Comparison of ENCODE assay signal across 8 mouse cellular contexts in the genomic region with DNA sequence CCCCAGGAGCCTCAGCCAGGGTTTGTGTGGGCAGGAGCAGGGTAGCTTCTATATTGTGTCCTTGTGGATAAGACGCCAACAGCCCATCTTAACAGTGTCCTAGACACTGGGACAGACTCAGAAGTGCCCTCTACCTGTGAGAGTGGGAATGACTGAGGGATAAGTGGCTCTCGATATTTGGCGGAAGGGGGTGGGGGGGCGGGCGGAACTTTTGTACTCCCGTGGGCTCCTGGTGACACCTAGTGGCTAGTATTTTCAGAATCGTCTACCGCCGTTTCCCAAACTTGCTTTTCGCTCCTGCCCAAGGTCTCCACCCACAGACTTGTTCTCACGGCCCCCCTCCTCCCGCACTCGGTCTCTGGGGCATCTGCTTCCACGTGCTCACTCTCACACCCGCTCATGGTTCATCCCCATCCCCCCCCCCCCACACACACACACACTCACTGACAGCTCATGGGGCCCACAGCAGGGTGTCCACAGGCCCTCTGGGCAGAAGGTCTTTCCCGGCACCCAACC. TPM values are rescaled to one million over a fixed set of nuclear protein-coding genes. Genes with fewer than 3 reads are reported as not detected.
DNase-seq lines count a peak whose midpoint lies in the region; ATAC-seq and TF ChIP-seq lines count a peak whose summit lies in the region.

No protein-coding gene starts in this region.

- H3K27me3 ChIP-seq in C2C12 (ENCODE audit: control insufficient read depth, insufficient read depth, insufficient read length), result peaks cover 7% of the 10 kb centered on the region
- H3K27me3 ChIP-seq in embryonic facial prominence, embryonic 12.5 days, result peaks cover 23% of the 10 kb centered on the region
- H3K27me3 ChIP-seq in limb, embryonic 13.5 days, result peaks cover 43% of the 10 kb centered on the region
- peaks cover 9% of the 10 kb centered on the region for H3K27me3 ChIP-seq in midbrain, embryonic 15.5 days (replicated peaks)
- H3K27me3 ChIP-seq in stomach, embryonic 15.5 days (replicated peaks), result peaks cover 12% of the 10 kb centered on the region

- peak; percentile 44 for ATAC-seq in embryonic facial prominence, embryonic 12.5 days (ENCODE audit: insufficient number of reproducible peaks, insufficient read depth, low FRiP score, low TSS enrichment)
- ATAC-seq in limb, embryonic 13.5 days (ENCODE audit: low FRiP score, low read depth), result peak; percentile 69
- ATAC-seq in midbrain, embryonic 15.5 days (replicated peaks), result peak; percentile 76
- peak; percentile 58; the same call in 1 of the 2 replicates for ATAC-seq in stomach, embryonic 15.5 days (ENCODE audit: insufficient read depth, low FRiP score, low read depth)

- H3K4me2 ChIP-seq in embryonic facial prominence, embryonic 12.5 days (replicated peaks), result peak overlapping the region; percentile 44
- peak overlapping the region; percentile 52 for H3K4me2 ChIP-seq in limb, embryonic 13.5 days (replicated peaks)
- peak overlapping the region; percentile 29 for H3K4me2 ChIP-seq in midbrain, embryonic 15.5 days
- peak overlapping the region; percentile 37 for H3K4me2 ChIP-seq in stomach, embryonic 15.5 days

- peak; percentile 88 for DNase-seq in adrenal gland, postnatal 14 days
- peak; percentile 59 to 70 for DNase-seq in heart, adult 9 months (ENCODE audit: low spot score in 2 of 2)
- peak; percentile 79 to 85 for DNase-seq in kidney, adult 8-10 months

- no peaks in the 10 kb centered on the region for H3K36me3 ChIP-seq in C2C12 (ENCODE audit: control insufficient read depth, insufficient read depth)
- no peaks in the 10 kb centered on the region for H3K36me3 ChIP-seq in embryonic facial prominence, embryonic 12.5 days
- no peaks in the 10 kb centered on the region for H3K36me3 ChIP-seq in limb, embryonic 13.5 days
- no peaks in the 10 kb centered on the region for H3K36me3 ChIP-seq in midbrain, embryonic 15.5 days (replicated peaks)
- H3K36me3 ChIP-seq in stomach, embryonic 15.5 days, result no peaks in the 10 kb centered on the region

- under 1% methylated on average over 16 of the region's 16 CpGs for WGBS in embryonic facial prominence, embryonic 12.5 days
- 5% methylated on average over 16 of the region's 16 CpGs for WGBS in limb, embryonic 13.5 days
- 2% methylated on average over 16 of the region's 16 CpGs for WGBS in midbrain, embryonic 15.5 days
- WGBS in stomach, embryonic 15.5 days, result under 1% methylated on average over 16 of the region's 16 CpGs

- TF ChIP-seq CTCF in C2C12 (IDR thresholded peaks at IDR 0.05; ENCODE audit: control insufficient read depth, insufficient read depth, insufficient read length), result peak; percentile 59

- no peaks in the 10 kb centered on the region for H3K9me3 ChIP-seq in embryonic facial prominence, embryonic 12.5 days
- H3K9me3 ChIP-seq in limb, embryonic 13.5 days, result no peaks in the 10 kb centered on the region
- no peaks in the 10 kb centered on the region for H3K9me3 ChIP-seq in midbrain, embryonic 15.5 days
- no peaks in the 10 kb centered on the region for H3K9me3 ChIP-seq in stomach, embryonic 15.5 days

- H3K9ac ChIP-seq in embryonic facial prominence, embryonic 12.5 days, result peak overlapping the region; percentile 16; the same call in 1 of the 2 replicates
- 0 out of 2 replicates have a peak overlapping the region, but pooled peaks have one; percentile 14 for H3K9ac ChIP-seq in limb, embryonic 13.5 days
- no peak overlapping the region for H3K9ac ChIP-seq in midbrain, embryonic 15.5 days
- no peak overlapping the region for H3K9ac ChIP-seq in stomach, embryonic 15.5 days

- no peak overlapping the region for H3ac ChIP-seq in C2C12 (ENCODE audit: control insufficient read depth, insufficient read length, low read depth)

- no peaks in the 10 kb centered on the region for H3K79me2 ChIP-seq in C2C12 (ENCODE audit: control insufficient read depth, insufficient read depth)

- H3K27ac ChIP-seq in embryonic facial prominence, embryonic 12.5 days, result no peak overlapping the region
- H3K27ac ChIP-seq in limb, embryonic 13.5 days, result no peak overlapping the region
- H3K27ac ChIP-seq in midbrain, embryonic 15.5 days, result no peak overlapping the region
- H3K27ac ChIP-seq in stomach, embryonic 15.5 days, result no peak overlapping the region

- H3K79me3 ChIP-seq in C2C12 (ENCODE audit: low read depth), result no peaks in the 10 kb centered on the region

- H3K4me1 ChIP-seq in embryonic facial prominence, embryonic 12.5 days, result 0 out of 2 replicates have a peak, but pooled peaks cover 4% of the 10 kb centered on the region
- H3K4me1 ChIP-seq in limb, embryonic 13.5 days, result 0 out of 2 replicates have a peak, but pooled peaks cover 2% of the 10 kb centered on the region
- peaks cover 6% of the 10 kb centered on the region; the same call in 1 of the 2 replicates for H3K4me1 ChIP-seq in midbrain, embryonic 15.5 days
- H3K4me1 ChIP-seq in stomach, embryonic 15.5 days, result peaks cover 8% of the 10 kb centered on the region; the same call in 1 of the 2 replicates

- H3K4me3 ChIP-seq in C2C12 (ENCODE audit: insufficient read depth, poor library complexity, severe bottlenecking), result no peak overlapping the region
- no peak overlapping the region for H3K4me3 ChIP-seq in embryonic facial prominence, embryonic 12.5 days
- H3K4me3 ChIP-seq in limb, embryonic 13.5 days, result peak overlapping the region; percentile 13; the same call in 1 of the 2 replicates
- no peak overlapping the region for H3K4me3 ChIP-seq in midbrain, embryonic 15.5 days
- no peak overlapping the region for H3K4me3 ChIP-seq in stomach, embryonic 15.5 days (replicated peaks)

TF ChIP-seq in C2C12, 6 proteins besides CTCF, POLR2A, EP300 and RAD21:
- TF ChIP-seq MYOG (IDR thresholded peaks at IDR 0.05; ENCODE audit: control insufficient read depth, extremely low read depth, insufficient read length) (no peak), MAX (IDR thresholded peaks at IDR 0.05) (no peak), CEBPB (IDR thresholded peaks at IDR 0.05; ENCODE audit: low read depth) (no peak), USF1 (IDR thresholded peaks at IDR 0.05; ENCODE audit: low read depth) (no peak)

RNA-seq across cellular contexts. Expression of gene Slc7a10, which starts 14.3 kb away (rescaled TPM):
- not detected for polyA plus RNA-seq in C2C12 (2012; fragmentation: generic; extraction: Trizol)
- 1.5 and 3.6 TPM in 2 replicates for total RNA-seq in adrenal gland, postnatal 14 days (2021)
- polyA plus RNA-seq in embryonic facial prominence, embryonic 12.5 days (2016; fragmentation: Nextera tagmentation; extraction: Ambion mirVana), result 1.7 and 3.0 TPM in 2 replicates
- 1.4 and 2.0 TPM in 2 replicates for polyA plus RNA-seq in limb, embryonic 13.5 days (2015; fragmentation: Nextera tagmentation; extraction: Ambion mirVana)
- polyA plus RNA-seq in midbrain, embryonic 15.5 days (2015; fragmentation: Nextera tagmentation; extraction: Ambion mirVana), result 9.7 and 12.2 TPM in 2 replicates
- 2.4 and 3.3 TPM in 2 replicates for polyA plus RNA-seq in stomach, embryonic 15.5 days (2015; fragmentation: Nextera tagmentation; extraction: Ambion mirVana)

RNA-seq across cellular contexts. Expression of gene Lrp3, which starts 43.4 kb away (rescaled TPM):
- 0.06 TPM for polyA plus RNA-seq in C2C12 (2012; fragmentation: generic; extraction: Trizol)
- 15.1 and 18.3 TPM in 2 replicates for total RNA-seq in adrenal gland, postnatal 14 days (2021)
- polyA plus RNA-seq in embryonic facial prominence, embryonic 12.5 days (2016; fragmentation: Nextera tagmentation; extraction: Ambion mirVana), result 10.5 and 11.9 TPM in 2 replicates
- polyA plus RNA-seq in limb, embryonic 13.5 days (2015; fragmentation: Nextera tagmentation; extraction: Ambion mirVana), result 8.9 and 9.6 TPM in 2 replicates
- polyA plus RNA-seq in midbrain, embryonic 15.5 days (2015; fragmentation: Nextera tagmentation; extraction: Ambion mirVana), result 31.6 and 32.2 TPM in 2 replicates
- polyA plus RNA-seq in stomach, embryonic 15.5 days (2015; fragmentation: Nextera tagmentation; extraction: Ambion mirVana), result 6.3 and 7.1 TPM in 2 replicates

RNA-seq across cellular contexts. Expression of gene Cebpa, which starts 52.8 kb away (rescaled TPM):
- 22.9 TPM for polyA plus RNA-seq in C2C12 (2012; fragmentation: generic; extraction: Trizol)
- 178 and 183 TPM in 2 replicates for total RNA-seq in adrenal gland, postnatal 14 days (2021)
- 2.4 and 3.0 TPM in 2 replicates for polyA plus RNA-seq in embryonic facial prominence, embryonic 12.5 days (2016; fragmentation: Nextera tagmentation; extraction: Ambion mirVana)
- polyA plus RNA-seq in limb, embryonic 13.5 days (2015; fragmentation: Nextera tagmentation; extraction: Ambion mirVana), result 2.0 and 2.2 TPM in 2 replicates
- polyA plus RNA-seq in midbrain, embryonic 15.5 days (2015; fragmentation: Nextera tagmentation; extraction: Ambion mirVana), result 0.59 and 0.80 TPM in 2 replicates
- polyA plus RNA-seq in stomach, embryonic 15.5 days (2015; fragmentation: Nextera tagmentation; extraction: Ambion mirVana), result 6.6 and 7.0 TPM in 2 replicates

Comparison
In these comparisons a context has a peak if more than half of its experiments do, and no peak if none do; other contexts are left out.
1. H3K9ac ChIP-seq: peak in embryonic facial prominence, embryonic 12.5 days (single experiment) and limb, embryonic 13.5 days (single experiment); none in midbrain, embryonic 15.5 days (single experiment) and stomach, embryonic 15.5 days (single experiment).
2. Peak in every context shown above with its lines, with median percentiles within 50 percentile points of each other: DNase-seq, ATAC-seq and H3K4me2 ChIP-seq.